Mouse (Mus musculus) layer of hippocampus, adult 8-10 months (tissue): ENCODE results near the gene Serping1. TPM values are rescaled to one million over a fixed set of nuclear protein-coding genes. Genes with fewer than 3 reads are reported as not detected.
"Not testable (repeated sequence)": the region's sequence is repeated elsewhere in the genome, so short reads cannot be mapped to it uniquely, and the experiment has no call there.

ENCODE experiments used
- DNase-seq, 2 experiments: peaks; one replicate each; pipeline ENCODE4 v3.0.0; 2022; ENCODE audit warnings: low spot score in 2 of 2
- total RNA-seq, 4 experiments: library from RNA; stranded (reverse); gene quantifications; 2 replicates each; pipeline ENCODE4 v1.2.4; 2022

The Serping1 gene
- total RNA-seq: 10 to 100 TPM in 2 of 4 experiments, 1 to 10 TPM in 2; 6.2 to 16.4 (median 10.8) TPM

- DNase-seq: no peak
Observed at GRCm38 (mm10) chr2:84775241-84775640, at the start of gene Serping1. Serping1 (minus strand) TSS chr2:84775444.

GRCm38 (mm10) chr2:84823237-84823636 is 48.0 kb upstream of the Serping1 start:
- DNase-seq: no peak

- no peak for DNase-seq
Observed at GRCm38 (mm10) chr2:84822552-84822951, 47.3 kb upstream of the Serping1 start, which contains the start of gene Smtnl1. Smtnl1 (minus strand) TSS chr2:84822652.

- no peak for DNase-seq
Observed at GRCm38 (mm10) chr2:84819861-84820260, 44.6 kb upstream of the Serping1 start.

- no peak for DNase-seq
Observed at GRCm38 (mm10) chr2:84812676-84813075, 37.4 kb upstream of the Serping1 start.

GRCm38 (mm10) chr2:84811880-84812279 is 36.6 kb upstream of the Serping1 start:
- DNase-seq: no peak

GRCm38 (mm10) chr2:84810886-84811577 is 35.8 kb upstream of the Serping1 start:
- peak; percentile 74 to 88 for DNase-seq

- DNase-seq: no peak
Observed at GRCm38 (mm10) chr2:84810526-84810885, 35.3 kb upstream of the Serping1 start.

GRCm38 (mm10) chr2:84809330-84809729 is 34.1 kb upstream of the Serping1 start:
- DNase-seq: no peak

GRCm38 (mm10) chr2:84806546-84806945 is 31.3 kb upstream of the Serping1 start:
- no peak for DNase-seq

- no peak for DNase-seq
Observed at GRCm38 (mm10) chr2:84803963-84804362, 28.7 kb upstream of the Serping1 start.

GRCm38 (mm10) chr2:84801223-84801622 is 26.0 kb upstream of the Serping1 start:
- not testable (repeated sequence) for DNase-seq

GRCm38 (mm10) chr2:84800304-84800703 is 25.1 kb upstream of the Serping1 start:
- no peak for DNase-seq

- peak; percentile 46 to 75 for DNase-seq
Observed at GRCm38 (mm10) chr2:84799041-84799561, 23.9 kb upstream of the Serping1 start.

GRCm38 (mm10) chr2:84798493-84798921 is 23.3 kb upstream of the Serping1 start, which contains the start of gene Ube2l6:
Ube2l6 (plus strand) TSS chr2:84798828.
- peak; percentile 49 to 59 for DNase-seq

GRCm38 (mm10) chr2:84797833-84798492 is 22.7 kb upstream of the Serping1 start:
- peak; percentile 77 to 90 for DNase-seq

GRCm38 (mm10) chr2:84793871-84794270 is 18.6 kb upstream of the Serping1 start:
- DNase-seq: no peak

GRCm38 (mm10) chr2:84793154-84793553 is 17.9 kb upstream of the Serping1 start:
- DNase-seq: no peak

- no peak for DNase-seq
Observed at GRCm38 (mm10) chr2:84792516-84792915, 17.3 kb upstream of the Serping1 start.

- DNase-seq: no peak
Observed at GRCm38 (mm10) chr2:84790418-84790817, 15.2 kb upstream of the Serping1 start.

- DNase-seq: no peak
Observed at GRCm38 (mm10) chr2:84788316-84788715, 13.1 kb upstream of the Serping1 start.

- DNase-seq: no peak
Observed at GRCm38 (mm10) chr2:84783840-84784566, 8.8 kb upstream of the Serping1 start.
